Mouse (Mus musculus): ENCODE data around the gene Frmd5.

The Frmd5 gene

DNA sequence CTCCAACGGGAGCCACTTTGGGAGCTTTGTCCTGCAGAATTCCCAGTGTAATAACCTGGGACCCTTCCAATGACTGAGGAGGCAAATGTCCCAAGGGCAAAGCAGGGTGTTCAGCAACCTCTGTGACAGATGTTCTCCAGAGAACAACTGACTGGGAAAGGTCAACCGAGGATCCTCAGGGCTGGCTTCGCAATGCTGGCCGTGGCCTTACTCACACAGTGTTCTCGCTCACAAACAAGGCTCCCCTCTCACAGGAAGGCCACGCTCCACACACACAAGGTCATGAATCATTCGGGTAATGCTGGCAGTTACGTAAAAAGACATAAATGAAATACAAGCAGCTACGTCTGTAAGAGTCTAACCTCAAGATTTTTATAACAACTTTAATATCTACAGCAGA lies 46.2 kb downstream of the Frmd5 start:
- no peak for DNase-seq

DNA sequence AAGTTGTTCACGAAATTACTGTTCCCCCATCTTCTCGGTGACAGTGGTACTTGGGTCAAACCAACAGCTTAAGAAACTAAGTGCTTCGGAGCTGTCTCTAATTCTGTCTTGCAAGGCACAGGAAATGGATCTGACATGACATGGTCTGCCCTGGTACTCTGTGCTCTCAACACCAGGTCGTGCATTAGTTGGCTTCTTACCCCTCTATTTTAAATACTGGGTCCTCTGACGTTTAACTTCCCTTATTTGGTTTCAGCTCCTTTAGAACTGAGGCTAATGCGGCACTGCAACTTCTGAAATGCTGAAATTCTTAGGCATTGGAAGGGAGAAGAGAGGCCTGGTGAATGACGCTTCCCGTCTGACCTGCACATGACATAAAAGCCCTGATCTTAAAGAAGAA lies 48.6 kb downstream of the Frmd5 start:
- DNase-seq = no peak

DNA sequence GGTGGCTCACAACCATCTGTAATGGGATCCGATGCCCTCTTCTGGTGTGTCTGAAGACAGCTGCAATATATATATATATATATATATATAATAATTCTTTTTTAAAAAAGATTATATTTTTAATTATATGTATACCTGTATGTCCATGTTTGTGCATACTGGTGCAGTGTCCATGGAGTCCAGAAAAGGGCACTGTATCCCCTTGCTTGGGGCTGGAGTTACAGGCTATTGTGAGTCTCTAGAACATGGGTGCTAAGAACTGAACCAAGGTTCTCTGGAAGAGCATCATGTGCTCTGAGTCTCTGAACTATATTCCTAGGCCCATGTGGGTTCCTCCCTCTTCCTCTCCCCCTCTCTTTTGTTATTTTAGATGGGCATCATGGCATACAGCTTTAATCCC lies 50.6 kb downstream of the Frmd5 start:
- DNase-seq = no peak

DNA sequence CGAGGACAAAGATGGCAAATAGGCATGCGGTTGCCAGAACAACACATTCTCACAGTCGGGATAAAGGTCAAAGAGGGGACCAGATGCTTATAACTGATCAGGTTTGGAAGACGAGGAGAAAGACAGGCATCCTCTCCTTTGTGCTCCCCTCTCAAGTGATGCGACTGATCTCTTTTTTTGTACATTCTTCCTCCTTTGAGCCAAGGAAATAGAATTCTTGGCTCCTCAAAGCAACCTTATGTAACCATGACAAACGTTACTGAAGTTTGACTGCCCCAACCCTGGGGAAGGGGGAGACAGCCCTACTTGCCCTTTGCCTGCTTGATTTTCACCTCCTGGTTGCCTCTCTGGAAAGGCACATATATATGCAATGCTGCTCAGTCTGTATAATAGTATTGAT lies 51.8 kb downstream of the Frmd5 start:
- no peak for DNase-seq

DNA sequence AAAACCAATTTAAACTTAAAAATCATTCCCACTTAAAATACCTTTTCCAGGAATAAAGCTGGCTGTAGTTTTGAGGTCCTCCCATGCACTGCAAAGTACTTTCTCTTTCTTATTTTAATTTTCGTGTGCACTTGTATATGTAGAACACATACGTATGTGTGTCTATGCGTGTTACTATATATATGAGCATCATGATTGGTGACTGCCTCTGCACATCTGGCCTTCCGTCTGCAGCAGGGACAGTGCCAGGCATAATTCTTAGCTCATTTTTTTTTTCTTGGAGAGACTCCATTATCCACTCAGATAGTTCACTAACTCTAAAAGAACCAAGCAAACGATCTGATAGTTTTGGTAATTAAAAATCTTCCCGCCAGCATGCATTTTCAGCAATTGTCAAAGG lies 56.8 kb downstream of the Frmd5 start:
- DNase-seq = no peak

DNA sequence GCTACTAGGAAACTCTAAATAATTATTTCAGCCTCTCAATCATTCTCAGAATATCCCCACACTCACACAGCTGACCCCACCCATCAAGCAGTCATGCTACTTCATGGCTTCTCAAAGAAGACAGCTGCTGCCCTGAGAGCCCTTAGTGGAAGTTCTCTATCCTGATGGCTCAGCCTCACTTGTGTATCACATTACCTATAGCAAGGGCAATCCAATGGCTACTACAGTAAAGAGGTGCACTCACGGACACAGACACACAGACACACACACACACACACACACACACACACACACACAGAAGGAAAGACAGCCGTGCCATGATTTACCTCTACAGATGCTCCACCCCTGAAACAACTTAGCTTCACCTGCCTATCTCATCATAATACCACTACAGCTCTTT lies 65.7 kb downstream of the Frmd5 start:
- DNase-seq = no peak

DNA sequence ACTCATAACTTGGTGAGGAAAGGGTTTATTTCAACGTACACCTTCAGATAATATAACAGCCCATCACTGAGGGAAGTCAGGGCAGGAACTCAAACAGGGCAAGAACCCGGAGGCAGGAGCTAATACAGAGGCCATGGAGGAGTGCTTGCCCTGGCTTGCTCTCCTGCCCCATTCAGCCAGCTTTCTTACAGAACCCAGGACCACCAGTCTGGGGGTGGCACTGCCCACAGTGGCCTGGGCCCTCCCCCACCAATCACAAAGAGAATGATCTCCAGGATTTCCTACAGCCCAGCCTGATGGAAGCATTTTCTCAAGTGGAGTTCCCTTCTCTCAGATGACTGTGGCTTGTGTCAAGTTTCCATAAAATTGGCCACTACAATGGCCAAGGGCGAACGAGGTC lies 67.5 kb downstream of the Frmd5 start:
- no peak for DNase-seq

DNA sequence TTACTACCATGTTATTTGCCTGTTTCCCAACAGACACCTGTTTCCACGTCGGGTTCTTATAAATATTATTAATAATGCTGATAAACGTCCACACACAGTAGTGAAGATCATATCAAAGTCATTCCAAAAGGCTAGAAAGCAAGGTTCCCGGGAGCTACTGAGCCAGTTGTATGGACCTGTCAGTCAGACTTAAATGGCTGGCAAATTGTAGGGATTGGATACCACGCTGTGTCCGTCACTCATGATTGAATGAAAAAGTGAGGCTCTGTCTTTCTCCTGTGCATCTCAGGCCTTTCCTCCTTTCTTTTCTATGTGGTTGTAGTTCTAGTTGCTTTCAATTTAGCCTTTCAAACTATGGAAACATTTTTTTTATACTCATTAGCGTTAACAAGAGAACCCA lies 73.5 kb downstream of the Frmd5 start:
- DNase-seq = no peak

DNA sequence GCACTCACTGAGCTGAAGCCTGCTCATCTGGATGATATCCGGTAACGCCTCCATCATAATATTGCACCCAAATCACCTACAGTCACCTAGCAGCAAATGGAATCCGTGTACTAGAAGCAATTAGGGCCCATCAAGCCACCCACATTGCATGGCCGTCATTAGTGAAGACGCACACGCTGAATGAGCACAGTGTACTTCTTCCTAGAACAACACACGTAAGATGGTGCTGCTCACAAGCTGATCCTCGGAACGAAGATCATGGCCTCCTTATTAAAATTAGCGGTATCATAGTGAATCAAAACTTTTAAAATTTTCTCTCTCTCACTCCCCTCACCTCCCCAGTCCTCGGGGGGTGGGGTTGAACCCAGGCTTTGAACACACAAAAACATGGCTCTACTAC lies 76.4 kb downstream of the Frmd5 start:
- no peak for DNase-seq

DNA sequence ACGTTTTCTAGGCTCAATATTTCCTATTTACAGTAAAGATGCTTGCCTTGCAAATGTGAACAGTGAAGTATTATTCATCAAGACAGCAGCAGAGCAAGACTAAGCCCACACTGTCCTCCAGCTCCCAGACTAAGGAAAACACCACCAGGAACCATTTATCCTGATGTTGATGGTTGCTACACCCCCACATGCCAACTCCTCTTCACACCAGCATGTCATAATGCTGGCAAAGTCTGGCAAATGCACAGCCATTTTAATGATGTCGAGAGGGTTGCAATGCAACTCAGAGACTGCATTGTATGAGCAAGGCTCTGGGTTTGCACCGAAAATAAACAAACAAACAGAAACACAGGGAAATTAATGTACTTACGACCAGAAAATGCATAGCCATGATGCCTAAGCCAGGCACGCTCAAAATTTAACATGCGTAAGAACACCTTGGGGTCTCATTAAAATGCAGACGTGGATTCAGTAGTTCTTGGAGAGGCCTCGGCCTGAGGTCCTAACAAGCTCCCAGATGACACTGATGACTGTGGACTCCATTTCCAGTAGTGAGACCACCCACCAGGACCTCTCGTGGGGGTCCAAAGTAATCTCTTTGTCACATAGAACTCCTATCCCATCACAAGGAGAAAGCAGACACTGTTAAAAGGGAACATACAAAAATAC lies 77.8 kb downstream of the Frmd5 start:
- DNase-seq = no peak

DNA sequence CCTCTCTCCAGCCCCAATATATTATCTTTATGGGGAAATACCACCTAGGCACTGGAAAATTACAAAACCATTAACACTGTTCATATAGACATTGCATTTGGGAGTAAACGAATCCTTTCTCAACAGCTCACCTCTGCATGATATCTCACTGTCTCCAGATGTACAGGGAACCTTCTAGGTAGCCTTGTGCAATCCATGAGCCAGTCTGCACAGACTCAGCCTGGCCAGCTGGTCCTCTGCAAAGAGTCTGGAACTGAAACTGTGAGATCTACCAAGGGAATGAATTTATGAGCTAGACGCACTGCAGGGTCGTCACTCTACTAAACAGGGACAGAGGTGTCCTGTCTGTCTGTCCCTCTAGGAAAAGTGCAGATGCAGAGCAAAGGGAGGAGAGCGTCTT lies 82.0 kb downstream of the Frmd5 start:
- no peak for DNase-seq

DNA sequence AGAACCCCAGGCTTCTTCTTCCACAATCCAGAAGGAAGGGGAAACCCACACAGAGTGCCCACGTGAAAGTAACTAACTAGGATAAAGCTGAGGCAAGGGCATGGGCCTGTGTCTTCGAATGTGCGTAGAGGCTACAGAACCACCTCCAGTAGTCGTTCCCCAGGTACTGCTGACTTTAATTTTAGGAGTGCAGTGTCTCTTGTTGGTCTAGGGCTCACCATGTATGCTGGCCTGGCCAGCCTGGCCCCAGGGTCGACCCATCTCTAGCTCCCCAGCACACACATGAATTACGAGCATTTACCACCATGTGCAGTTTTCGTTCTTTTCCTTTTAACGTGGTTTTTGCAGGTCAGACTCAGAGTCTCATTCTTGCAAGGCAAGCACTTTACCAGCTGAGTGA lies 83.1 kb downstream of the Frmd5 start:
- no peak for DNase-seq

DNA sequence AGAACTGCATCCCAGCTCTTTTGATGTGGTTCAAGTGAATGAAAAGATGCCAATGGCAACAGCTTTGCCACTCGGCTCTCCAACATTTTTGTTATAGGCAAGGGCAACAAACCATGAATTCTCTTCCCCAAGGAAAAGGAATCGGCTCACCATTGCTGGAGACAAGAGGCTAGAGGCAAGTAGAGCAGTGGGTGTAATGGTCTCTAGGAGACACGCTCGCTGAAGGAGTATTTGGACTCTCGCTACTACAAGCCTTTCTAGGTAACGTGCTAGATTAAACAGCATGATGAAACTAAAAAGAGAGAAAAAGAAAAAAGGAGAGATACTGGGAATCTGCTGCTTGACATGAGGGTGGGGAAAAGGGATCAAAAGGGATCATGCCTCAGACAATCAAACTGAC lies 87.9 kb downstream of the Frmd5 start:
- no peak for DNase-seq

DNA sequence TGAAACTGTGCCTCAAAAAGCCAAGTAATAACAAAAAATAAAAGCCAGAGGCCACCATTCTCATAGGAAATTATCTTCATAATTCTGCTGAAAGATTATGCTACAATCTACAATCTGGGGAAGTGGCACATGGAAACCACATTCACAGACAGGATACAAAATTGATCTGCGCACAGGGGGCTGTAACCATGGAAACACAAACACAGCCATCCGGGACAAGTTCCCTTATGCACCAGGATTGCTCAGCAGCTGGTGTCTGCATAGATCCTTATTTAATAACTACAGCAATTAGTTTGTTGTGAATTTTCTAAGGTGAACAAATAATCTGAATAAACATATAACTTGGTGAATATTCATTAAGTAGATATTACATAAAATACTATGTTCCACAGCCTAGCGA lies 89.8 kb downstream of the Frmd5 start:
- no peak for DNase-seq

DNA sequence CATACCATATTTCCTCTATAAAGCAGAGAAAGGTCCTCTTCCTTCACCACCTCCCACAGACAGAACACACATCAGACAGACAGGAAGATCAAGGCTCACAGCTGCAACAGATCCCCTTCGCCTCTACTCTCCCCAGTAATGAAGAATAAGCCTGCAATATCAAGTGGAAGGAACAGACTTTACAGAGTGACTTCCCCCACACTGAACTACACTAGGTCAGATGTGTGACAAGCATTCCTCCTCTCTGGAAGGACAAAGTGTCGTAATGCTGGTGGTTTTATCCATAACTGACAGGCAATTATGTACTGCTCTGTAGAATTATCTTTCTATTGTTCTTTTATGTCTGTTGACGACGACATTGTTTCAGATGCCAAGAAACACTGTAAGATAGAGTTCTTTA lies 93.3 kb downstream of the Frmd5 start:
- no peak for DNase-seq

DNA sequence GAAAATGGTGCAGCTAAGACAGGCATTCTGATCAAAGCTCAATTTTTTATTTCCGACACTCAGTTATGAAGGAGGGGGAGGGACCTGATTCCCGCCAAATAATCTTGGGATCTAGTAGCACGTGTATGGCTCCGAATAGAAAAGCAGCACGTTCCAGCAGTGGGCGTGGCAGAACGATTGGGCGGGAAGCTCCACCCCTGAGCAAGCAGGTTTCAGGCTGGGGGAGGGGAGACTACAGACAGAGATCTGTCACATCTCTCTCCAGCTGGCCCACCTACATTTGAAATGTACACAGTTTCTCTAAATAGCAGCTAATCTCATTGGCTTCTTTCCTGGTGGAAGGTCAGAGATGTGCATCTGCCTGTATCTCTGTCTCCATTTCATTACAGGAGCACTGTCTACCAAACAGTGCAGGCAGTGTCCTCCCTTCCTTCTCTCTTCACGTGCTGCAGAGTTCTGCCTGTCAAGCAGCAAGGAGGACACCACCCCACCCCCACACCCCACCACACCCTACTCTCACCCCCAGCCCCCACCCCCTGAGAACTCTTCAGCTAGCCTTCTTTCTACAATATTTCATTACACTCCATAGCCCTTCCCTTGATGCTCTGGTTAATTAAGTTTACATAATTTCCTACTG lies 95.0 kb downstream of the Frmd5 start:
- DNase-seq = no peak

DNA sequence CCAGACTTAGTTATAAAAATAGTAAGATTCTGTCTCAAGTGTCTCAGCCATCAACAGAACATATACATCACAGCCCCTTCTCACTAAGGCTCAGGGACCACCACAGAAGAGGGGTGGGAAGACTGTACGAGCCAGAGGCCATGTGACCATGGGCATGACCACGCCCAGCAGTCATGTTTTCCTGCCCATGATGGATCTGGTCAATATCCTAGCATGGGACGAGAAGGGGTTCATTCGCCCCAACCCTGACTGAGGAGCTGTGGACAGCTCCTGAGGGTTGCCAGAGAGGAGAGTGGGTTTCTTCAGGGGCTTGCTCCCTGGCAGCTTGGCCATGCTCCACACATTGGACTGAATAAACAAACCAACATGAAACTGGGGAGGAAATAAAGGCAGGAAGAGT lies 97.8 kb downstream of the Frmd5 start:
- DNase-seq = no peak

DNA sequence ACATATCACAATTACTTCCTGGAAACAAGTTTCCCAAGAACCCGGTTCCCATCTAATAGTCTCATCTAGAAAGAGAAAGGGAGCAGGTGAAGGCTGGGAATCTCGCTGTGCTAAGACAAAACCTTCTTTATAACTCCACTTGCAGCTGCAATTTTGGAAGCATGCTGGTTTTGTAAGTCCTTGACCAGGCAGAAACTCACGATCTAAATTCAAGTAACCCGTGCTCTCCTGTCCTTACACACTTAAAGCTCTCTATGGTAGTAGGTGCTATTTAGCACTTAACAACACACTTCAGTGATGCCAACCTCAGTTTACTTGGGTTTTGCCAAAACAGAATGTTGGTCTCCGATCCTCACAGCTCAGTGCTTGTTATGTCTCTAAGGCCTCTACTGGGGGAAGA lies 99.4 kb downstream of the Frmd5 start:
- no peak for DNase-seq

DNA sequence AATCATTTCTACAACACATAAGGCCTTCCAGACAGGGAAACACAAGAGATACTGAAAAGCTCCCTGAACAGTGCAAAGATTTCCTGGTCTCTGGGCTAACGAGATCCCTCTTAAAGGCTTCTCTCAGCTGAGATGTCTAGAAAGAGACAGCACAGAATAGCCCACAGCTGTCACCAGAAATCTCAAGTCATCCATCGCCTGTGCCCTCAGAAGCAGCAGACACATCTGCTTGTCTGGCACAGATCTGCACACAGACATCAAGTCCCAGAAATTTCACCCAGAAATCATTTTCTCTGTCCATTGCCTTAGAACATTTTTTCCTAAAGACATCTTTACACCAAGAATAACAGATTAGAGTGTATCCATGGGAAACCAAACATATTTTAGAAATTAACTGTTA lies 101.1 kb downstream of the Frmd5 start:
- DNase-seq = no peak

DNA sequence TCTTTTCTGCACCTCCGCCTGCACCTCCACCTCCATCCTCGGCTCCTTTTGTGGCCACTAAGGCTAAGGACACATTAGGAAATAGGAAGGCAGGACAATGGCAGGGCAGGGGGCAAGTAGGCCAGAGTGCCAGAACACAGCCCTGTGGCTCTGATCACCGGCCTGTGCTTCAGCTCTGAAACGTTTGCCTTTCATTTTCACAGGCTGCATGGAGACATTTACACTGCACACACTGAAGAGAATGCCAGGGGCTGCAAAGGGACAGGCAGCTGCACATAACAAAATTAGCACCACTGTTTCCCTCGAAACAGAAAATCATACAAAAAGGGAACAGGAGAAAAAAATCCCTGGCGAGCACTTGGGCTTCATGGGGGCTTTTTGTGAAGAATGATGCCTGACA lies 107.6 kb downstream of the Frmd5 start:
- no peak for DNase-seq

DNA sequence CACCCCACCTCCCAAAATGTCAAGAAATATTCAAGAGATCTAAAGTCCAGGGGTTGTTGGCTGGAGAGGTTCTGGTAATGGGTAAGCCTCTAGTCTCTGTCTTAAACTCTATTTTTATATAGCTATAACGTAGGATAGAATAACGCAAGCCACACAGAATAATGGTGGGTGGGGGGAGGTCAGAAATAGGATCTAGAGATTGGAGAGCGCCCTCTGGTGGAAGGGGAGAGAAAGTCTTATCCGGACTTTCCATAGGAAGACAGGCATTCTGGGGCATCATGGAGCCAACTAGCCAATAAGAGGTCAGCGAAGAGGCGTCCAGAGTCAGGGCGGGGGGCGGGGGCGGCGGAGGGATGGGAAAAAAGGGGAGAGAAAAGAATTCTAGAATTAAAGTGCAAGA lies 111.5 kb downstream of the Frmd5 start:
- DNase-seq = no peak

DNA sequence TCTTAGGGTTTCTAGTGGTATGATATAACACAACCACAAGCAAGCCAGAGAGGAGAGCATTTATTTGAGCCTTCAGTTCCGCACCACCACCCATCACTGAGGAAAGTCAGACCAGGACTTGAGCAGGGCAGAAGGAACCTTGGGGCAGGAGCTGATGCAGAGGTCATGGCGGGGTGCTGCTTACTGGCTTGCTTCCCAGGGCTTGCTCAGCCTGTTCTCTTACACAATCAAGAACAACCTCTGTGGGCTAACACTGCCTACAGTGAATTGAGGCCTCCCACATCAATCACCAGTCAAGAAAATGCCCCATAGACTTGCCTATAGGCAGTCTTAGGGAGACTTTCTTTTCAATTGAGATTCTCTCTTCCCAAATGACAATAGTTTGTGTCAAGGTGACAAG lies 118.8 kb downstream of the Frmd5 start:
- DNase-seq = peak; percentile 15

DNA sequence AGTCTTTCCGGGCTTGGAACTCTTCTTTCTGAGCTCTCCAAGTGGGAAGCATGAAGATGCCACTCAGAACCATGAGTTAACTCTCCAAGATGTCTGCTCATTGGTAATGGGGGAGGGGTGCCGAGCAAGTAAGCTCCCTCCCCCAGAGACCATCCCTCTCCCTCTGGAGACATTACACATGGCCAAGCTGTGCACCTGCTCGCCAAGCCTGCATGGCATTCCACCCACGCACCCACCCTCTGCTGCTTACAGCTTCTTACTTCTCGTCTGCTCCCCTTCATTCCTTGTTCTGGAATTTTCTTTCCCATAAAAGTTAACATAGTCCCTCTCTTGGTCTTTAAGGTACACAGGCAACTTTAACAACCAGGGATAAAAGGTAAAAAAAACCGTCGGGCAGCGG lies 123.3 kb downstream of the Frmd5 start:
- DNase-seq = no peak

DNA sequence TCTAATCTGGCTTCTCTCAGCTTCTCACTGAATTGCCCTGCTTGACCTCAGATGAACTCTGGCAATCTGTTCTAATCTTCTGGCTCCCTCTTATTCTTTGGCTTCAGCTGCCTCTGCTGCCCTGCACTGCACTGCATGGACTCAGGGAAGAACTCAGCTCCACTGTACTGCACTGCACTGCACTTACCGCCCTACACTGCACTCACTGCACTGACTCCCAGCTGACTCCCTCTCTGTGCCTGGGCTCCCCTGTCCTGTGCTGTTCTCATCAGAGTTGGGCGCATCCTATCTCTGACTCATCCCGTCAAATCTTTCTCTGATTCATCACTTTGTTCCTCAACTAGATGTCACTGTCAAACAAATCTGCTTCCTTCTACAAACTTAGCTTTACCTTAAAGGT lies 124.5 kb downstream of the Frmd5 start:
- DNase-seq = no peak

DNA sequence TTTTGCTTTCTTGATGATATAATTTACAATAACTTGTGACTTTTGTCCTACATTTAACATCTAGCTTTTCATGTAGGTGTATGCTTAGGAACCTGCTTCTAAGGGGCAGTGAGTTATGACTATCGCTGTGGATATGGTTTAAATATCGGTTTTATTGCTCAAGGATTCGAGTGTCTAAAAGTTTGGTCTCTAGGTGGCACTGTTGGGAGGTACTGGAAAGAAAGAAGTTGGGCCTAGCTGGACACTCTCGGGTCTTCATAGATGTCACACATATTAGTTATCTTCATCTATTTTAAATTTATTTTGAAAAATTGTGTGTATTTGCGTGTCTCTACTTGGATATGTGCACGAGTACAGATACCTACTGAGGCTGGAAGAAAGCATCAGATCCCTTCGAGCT lies 127.2 kb downstream of the Frmd5 start:
- DNase-seq = no peak

DNA sequence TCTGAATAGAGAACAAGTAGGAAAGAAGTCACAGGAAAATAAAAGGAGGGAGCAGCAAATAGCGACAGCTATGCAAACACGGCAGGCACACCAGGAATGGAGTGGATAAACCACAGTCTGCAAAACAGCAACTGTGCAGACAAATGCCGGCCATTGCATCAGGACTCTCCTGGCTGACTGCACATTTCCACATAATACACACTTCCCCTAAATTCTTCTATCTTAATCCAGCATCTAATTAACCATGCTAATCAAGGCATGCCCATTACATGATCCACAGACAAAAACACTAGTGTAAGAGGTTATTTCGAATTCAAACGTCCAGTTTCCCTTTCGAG lies 129.3 kb downstream of the Frmd5 start:
- no peak for DNase-seq

All from kidney, postnatal 14 days (tissue).